Mouse (Mus musculus) midbrain, embryonic 16.5 days (tissue): Measurements from ENCODE around the gene Rpl38. TPM values are rescaled to one million over a fixed set of nuclear protein-coding genes. Genes with fewer than 3 reads are reported as not detected.

Experiments
- ATAC-seq: fragments of 200-750 bp; cut with Nextera tagmentation; 2 replicates; pipeline ENCODE4 v1.8.0; 2017; ENCODE audit warnings: moderate TSS enrichment
- H3K27ac ChIP-seq: fragments of 300-500 bp; sonication (generic); 2 replicates; pipeline ENCODE4 v1.5.1; 2014; ENCODE audit warnings: mild to moderate bottlenecking, low read length, mixed read lengths
- H3K27me3 ChIP-seq: fragments of 300-500 bp; sonication (generic); 2 replicates; pipeline ENCODE4 v1.6.1; 2014; ENCODE audit warnings: low read depth, low read length, mixed read lengths; ENCODE audit not compliant: control insufficient read depth, insufficient read depth
- H3K36me3 ChIP-seq: fragments of 300-500 bp; sonication (generic); 2 replicates; pipeline ENCODE4 v1.6.1; 2014; ENCODE audit warnings: mild to moderate bottlenecking, low read length, moderate library complexity, mixed read lengths; ENCODE audit not compliant: control insufficient read depth, insufficient read depth
- H3K4me1 ChIP-seq: fragments of 300-500 bp; sonication (generic); 2 replicates; pipeline ENCODE4 v1.6.1; 2014; ENCODE audit warnings: mild to moderate bottlenecking, low read length, mixed read lengths; ENCODE audit not compliant: control insufficient read depth, insufficient read depth
- H3K4me2 ChIP-seq: fragments of 300-500 bp; sonication (generic); 2 replicates; pipeline ENCODE4 v1.6.1; 2014; ENCODE audit warnings: mild to moderate bottlenecking, low read length, mixed read lengths
- H3K4me3 ChIP-seq: fragments of 300-500 bp; sonication (generic); 2 replicates; pipeline ENCODE4 v1.5.1; 2014; ENCODE audit warnings: low read depth, mild to moderate bottlenecking, low read length, moderate library complexity, mixed read lengths
- H3K9ac ChIP-seq: fragments of 300-500 bp; sonication (generic); 2 replicates; pipeline ENCODE4 v1.6.1; 2014; ENCODE audit warnings: low read depth, low read length, mixed read lengths
- H3K9me3 ChIP-seq: fragments of 300-500 bp; sonication (generic); replicated peaks from 2 replicates; pipeline ENCODE4 v1.6.1; 2014; ENCODE audit warnings: mild to moderate bottlenecking, low read length, mixed read lengths; ENCODE audit not compliant: control insufficient read depth, poor library complexity, severe bottlenecking
- WGBS: fragments of 180-500 bp; shearing (Covaris S2); extraction: QIAGEN DNeasy Blood & Tissue Kit; methylation state at CpG from one replicate; pipeline ENCODE4 v1.1.7; 2014; 5-methylcytosine and 5-hydroxymethylcytosine counted together
- polyA plus RNA-seq: library from polyadenylated mRNA; unstranded; fragments of >200 nt; fragmentation: Nextera tagmentation; extraction: Ambion mirVana; gene quantifications from 2 replicates; pipeline ENCODE4 v1.2.1, GENCODE M21; 2015

Gene Rpl38
- polyA plus RNA-seq, 1 experiment from 2014 or later: 649 TPM

DNA sequence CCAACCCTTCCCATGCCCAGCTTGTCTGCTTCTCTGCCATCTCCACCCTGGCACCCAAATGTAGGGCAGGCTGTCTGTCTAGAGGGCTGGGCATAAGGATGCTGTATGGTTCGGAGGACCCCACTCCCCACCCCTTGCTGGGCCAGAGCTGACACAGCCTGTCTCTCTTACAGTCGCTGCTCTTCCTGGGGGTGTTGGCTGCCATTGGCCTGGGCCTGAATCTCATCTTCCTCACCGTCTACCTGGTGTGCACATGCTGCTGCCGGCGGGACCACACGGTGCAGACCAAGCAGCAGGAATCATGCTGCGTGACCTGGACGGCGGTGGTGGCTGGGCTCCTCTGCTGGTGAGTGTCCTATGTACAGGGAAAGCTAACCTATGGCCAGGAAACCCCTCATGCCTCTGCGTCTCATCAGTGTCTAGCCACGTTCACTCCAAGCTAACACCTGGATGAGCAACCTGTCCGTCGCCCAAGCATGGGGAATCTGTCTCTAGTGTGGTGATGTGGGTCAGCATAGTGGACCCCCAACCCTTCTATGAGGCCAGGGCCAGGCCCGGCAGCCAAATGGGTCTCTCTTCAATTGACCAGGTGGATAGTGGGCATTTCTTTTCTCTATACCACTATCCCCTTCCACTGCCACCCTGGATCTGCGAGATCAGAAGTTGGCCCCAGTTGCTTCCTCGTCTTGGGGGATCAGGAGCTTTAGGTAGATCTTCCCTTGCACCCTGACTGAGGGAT is 18.1 kb downstream of the Rpl38 start:
- H3K4me3 ChIP-seq: no peak overlapping the region
- no peak overlapping the region for H3K4me2 ChIP-seq
- H3K9me3 ChIP-seq: no peaks in the 10 kb centered on the region
- H3K9ac ChIP-seq: no peak overlapping the region
- H3K27ac ChIP-seq: no peak overlapping the region
- H3K36me3 ChIP-seq: no peaks in the 10 kb centered on the region
- 90% methylated on average over 16 of the region's 16 CpGs for WGBS
- no peak for ATAC-seq
- H3K4me1 ChIP-seq: peaks cover 2% of the 10 kb centered on the region; the same call in 1 of the 2 replicates
- no peaks in the 10 kb centered on the region for H3K27me3 ChIP-seq

DNA sequence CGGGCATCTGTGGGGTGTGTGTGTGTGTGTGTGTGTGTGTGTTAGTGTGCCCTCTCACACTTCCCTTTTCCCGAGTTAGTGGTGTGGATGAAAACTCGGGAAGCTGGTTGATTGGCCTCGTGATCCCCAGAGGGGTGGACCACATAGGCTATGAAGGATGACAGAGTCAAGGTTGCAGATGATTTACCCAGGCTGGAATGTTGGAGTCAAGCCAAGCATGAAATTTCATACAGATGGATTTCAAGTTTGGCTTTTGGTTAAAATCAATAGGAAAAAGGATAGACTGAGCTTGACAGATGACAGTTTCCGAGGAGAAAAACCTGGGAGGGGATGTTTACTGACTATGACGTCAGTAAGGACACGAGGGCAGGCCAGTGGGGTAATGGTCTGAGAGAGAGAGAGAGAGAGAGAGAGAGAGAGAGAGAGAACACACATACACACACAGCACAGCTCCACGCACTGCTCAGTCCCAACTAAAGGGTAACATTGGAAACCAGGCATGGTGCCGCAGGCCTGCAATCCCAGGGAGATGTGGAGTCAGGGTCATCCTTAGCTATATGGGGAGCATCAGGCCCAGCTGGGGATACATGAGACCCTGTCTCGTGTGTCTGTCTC is 19.4 kb downstream of the Rpl38 start:
- WGBS: 62% methylated on average over 10 of the region's 10 CpGs
- H3K4me2 ChIP-seq: no peak overlapping the region
- H3K9me3 ChIP-seq: no peaks in the 10 kb centered on the region
- ATAC-seq: no peak
- H3K4me1 ChIP-seq: peaks cover 2% of the 10 kb centered on the region; the same call in 1 of the 2 replicates
- no peaks in the 10 kb centered on the region for H3K27me3 ChIP-seq
- H3K36me3 ChIP-seq: no peaks in the 10 kb centered on the region
- H3K9ac ChIP-seq: no peak overlapping the region
- no peak overlapping the region for H3K27ac ChIP-seq
- no peak overlapping the region for H3K4me3 ChIP-seq

DNA sequence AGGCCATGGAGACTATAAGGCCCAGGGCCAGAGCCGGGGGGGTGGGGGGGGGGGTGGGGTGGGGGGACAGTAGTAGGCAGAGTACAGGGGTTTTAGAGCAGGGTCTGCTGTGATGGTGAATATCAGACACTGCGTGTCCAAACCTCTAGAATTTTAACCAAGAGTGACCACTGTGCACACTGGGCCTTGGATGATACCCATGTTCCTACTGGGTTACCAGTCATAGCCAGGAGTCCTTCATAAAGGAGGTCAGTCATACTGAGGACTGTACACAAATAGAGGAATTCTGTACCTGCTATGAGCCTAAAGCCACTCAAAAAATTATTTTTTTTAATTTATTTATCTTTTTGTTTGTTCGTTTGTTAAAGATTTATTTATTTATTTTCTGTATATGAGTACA is 20.4 kb downstream of the Rpl38 start:
- H3K27ac ChIP-seq: no peak overlapping the region
- WGBS: 89% methylated on average over 2 of the region's 3 CpGs
- H3K36me3 ChIP-seq: no peaks in the 10 kb centered on the region
- H3K27me3 ChIP-seq: no peaks in the 10 kb centered on the region
- H3K4me2 ChIP-seq: no peak overlapping the region
- H3K4me1 ChIP-seq: peaks cover 2% of the 10 kb centered on the region; the same call in 1 of the 2 replicates
- H3K9me3 ChIP-seq: no peaks in the 10 kb centered on the region
- no peak overlapping the region for H3K4me3 ChIP-seq
- no peak overlapping the region for H3K9ac ChIP-seq
- no peak for ATAC-seq

DNA sequence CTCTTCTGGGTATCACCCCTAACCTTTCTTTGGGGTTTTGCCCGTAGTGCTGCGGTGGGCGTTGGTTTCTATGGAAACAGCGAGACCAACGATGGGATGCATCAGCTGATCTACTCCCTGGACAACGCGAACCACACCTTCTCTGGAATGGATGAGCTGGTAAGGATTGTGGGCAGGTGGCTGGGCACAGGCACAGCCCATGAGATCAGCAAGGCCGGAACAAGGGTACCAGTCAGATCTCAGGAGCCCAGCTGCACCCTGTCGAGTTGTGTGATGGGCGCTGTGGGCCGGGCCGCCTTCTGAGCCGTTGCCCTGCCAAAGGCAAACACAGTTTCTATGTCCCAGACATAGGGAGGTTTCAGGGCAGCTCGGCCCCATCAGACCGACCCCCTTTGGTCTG is 21.9 kb downstream of the Rpl38 start:
- Histone ChIP-seq H3K4me1 (peaks cover 2% of the 10 kb centered on the region; the same call in 1 of the 2 replicates), H3K27me3 (no peaks in the 10 kb centered on the region), H3K27ac (no peak overlapping the region), H3K9ac (no peak overlapping the region), H3K9me3 (no peaks in the 10 kb centered on the region), H3K4me3 (no peak overlapping the region), H3K4me2 (no peak overlapping the region), H3K36me3 (0 out of 2 replicates have a peak, but pooled peaks cover 2% of the 10 kb centered on the region)
- no peak for ATAC-seq
- 90% methylated on average over 15 of the region's 15 CpGs for WGBS

DNA sequence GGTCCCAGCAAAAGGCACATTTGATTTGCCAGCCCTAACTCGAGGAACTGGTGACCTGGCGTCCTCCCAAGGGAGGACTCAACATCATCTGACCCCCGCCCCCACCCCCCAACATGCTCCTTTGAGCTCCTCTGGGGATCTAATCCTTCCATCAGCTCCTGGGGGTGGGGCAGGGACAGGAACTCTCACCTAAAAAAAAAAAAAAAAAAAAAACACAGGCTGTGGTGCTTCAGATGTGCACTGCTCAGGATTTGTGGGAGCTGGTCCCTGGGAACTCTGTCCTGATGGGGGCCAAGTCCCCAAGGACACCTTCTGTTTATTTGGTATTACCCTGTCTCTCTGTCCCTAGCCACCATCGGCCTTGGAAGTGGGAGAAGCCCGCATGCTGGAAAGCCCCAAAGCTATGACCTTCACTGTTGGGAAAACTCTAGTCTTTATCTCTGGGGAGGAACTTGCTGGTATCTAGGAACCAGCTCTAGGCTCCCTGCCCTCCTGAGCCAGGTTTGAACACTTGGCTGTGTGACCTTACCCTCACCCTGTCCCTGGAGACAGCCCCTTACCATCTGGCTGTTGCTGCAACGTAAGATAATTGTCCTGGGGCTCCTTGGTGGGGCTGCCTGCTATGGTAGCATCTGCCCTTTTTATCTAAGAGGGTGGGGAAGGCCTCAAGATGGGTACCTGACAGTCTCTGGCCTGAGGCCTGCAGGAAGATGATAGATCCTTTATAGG is 23.3 kb downstream of the Rpl38 start:
- Histone ChIP-seq H3K36me3 (0 out of 2 replicates have a peak, but pooled peaks cover 2% of the 10 kb centered on the region), H3K27me3 (no peaks in the 10 kb centered on the region), H3K4me3 (no peak overlapping the region), H3K4me2 (no peak overlapping the region), H3K27ac (no peak overlapping the region), H3K9ac (no peak overlapping the region), H3K4me1 (no peaks in the 10 kb centered on the region), H3K9me3 (no peaks in the 10 kb centered on the region)
- WGBS: 66% methylated on average over 6 of the region's 6 CpGs
- no peak for ATAC-seq

DNA sequence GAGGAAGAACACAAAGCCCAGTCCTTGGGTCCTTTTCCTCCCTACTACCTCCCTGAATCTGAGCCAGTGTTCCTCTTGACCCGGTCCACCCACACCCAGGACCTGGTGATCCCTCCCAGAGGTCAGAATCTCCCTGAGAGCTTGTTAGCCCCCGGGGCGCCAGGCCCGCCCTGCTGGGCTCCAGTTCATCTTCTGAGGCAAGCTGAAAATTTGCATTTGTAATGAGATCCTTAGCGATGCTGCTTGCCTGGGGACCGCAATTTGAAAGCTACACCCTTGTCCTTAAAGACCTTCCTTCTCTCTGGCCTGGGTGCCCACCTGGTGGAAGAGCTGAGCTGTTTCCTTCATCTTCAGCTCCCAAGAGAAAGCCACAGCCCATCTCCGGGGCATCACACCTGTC is 24.3 kb downstream of the Rpl38 start:
- Histone ChIP-seq H3K9ac (no peak overlapping the region), H3K27ac (no peak overlapping the region), H3K4me2 (no peak overlapping the region), H3K36me3 (0 out of 2 replicates have a peak, but pooled peaks cover 2% of the 10 kb centered on the region), H3K9me3 (no peaks in the 10 kb centered on the region), H3K4me3 (no peak overlapping the region), H3K27me3 (no peaks in the 10 kb centered on the region), H3K4me1 (no peaks in the 10 kb centered on the region)
- WGBS: 37% methylated on average over 7 of the region's 7 CpGs
- no peak for ATAC-seq

DNA sequence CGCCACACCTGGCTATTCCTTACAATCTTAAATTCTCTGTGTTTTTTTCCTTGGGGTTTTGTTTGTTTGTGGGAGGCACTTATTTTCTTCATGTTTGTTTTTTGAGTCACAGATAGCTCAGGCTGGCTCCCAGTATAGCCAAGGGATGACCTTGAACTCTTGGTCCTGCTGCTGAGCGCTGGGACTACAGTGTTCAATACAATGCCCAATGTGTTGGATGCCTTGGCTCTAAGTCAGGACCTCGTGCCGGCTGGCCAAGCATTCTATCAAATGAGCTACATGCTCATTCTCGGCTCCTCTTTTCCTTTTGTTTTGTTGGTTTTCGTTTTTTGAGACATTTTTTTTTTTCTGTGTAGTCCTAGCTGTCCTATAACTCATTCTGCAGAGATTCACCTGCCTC is 25.1 kb downstream of the Rpl38 start:
- Histone ChIP-seq H3K9me3 (no peaks in the 10 kb centered on the region), H3K27me3 (no peaks in the 10 kb centered on the region), H3K4me3 (no peak overlapping the region), H3K27ac (no peak overlapping the region), H3K9ac (no peak overlapping the region), H3K4me2 (no peak overlapping the region), H3K4me1 (no peaks in the 10 kb centered on the region), H3K36me3 (0 out of 2 replicates have a peak, but pooled peaks cover 2% of the 10 kb centered on the region)
- 88% methylated on average over 6 of the region's 6 CpGs for WGBS
- no peak for ATAC-seq

DNA sequence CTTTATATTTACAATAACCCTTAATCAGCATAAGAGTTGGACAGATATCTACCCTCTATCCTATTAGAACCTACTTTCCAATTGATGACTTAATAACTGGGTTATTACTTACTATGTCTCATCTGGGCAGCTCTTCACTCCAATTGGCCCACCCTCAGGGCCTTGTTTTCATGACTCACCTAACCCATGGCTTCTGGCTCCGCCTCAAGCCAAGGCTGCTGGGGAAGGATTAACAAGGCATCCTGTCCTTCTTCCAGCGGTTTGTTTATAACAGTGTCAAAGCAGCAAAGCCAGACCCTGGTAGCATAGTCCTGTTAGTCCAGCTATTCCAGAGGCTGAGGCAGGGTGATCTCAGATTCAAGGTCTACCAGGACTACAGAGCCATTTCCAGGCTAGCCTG is 26.1 kb downstream of the Rpl38 start:
- Histone ChIP-seq H3K9me3 (no peaks in the 10 kb centered on the region), H3K4me1 (no peaks in the 10 kb centered on the region), H3K4me3 (no peak overlapping the region), H3K27me3 (no peaks in the 10 kb centered on the region), H3K27ac (no peak overlapping the region), H3K9ac (no peak overlapping the region), H3K36me3 (0 out of 2 replicates have a peak, but pooled peaks cover 2% of the 10 kb centered on the region), H3K4me2 (no peak overlapping the region)
- no peak for ATAC-seq
- 86% methylated on average over 2 of the region's 2 CpGs for WGBS

DNA sequence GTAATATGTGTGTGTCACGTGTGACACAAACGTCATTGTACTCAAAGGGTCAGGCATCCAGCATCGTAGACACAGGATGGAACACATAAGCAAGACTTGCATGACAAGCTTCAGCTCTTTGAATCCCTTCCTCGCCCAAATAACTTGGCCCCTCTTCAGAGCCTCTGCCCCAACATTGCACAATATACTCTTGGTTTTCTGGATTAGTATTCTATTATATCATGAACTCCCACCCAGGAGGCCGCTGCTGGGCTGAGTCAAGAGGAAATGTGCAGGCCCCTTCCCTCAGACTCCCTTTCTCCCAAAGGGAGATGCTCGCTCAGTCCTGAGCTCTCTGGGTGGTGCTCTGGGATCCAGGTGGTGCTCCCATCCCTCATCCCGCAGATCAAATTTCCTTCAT is 30.2 kb downstream of the Rpl38 start:
- no peak overlapping the region for H3K27ac ChIP-seq
- peaks cover under 1% of the 10 kb centered on the region for H3K4me1 ChIP-seq
- no peak overlapping the region for H3K4me3 ChIP-seq
- 0 out of 2 replicates have a peak, but pooled peaks cover 2% of the 10 kb centered on the region for H3K36me3 ChIP-seq
- no peak for ATAC-seq
- H3K9me3 ChIP-seq: no peaks in the 10 kb centered on the region
- no peak overlapping the region for H3K9ac ChIP-seq
- H3K27me3 ChIP-seq: no peaks in the 10 kb centered on the region
- no peak overlapping the region for H3K4me2 ChIP-seq
- 92% methylated on average over 7 of the region's 7 CpGs for WGBS
